Mouse (Mus musculus): ENCODE results near the gene Gm49383. TPM values are rescaled to one million over a fixed set of nuclear protein-coding genes. Genes with fewer than 3 reads are reported as not detected.

The Gm49383 gene
- polyA plus RNA-seq, 1 experiment from 2014 or later: 13.6 TPM

DNA sequence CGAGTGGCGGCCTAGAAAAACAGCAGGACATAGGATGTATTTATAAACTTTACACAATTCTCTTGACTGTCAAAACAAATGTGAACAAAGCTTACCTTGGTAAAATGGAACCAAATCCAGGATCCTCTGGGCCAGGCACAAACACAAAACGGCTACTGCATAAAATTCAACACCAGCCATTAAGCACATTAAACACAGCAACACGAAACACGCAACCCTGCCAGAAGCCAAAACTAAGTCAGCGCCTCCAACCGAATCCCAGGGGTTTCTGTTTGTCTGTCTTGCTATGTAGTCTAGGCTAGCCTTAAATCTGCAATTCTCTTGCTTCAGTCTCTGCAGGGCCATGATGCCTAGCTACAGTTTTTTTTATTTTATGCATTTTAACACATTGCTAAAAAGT, 11.0 kb upstream of the Gm49383 start:
- H3K4me3 ChIP-seq (ENCODE audit: low read length): no peak overlapping the region
- H3K4me1 ChIP-seq (ENCODE audit: control insufficient read depth, insufficient read depth, low read depth, low read length): 0 out of 2 replicates have a peak, but pooled peaks cover 3% of the 10 kb centered on the region
- no peak overlapping the region for H3K4me2 ChIP-seq (ENCODE audit: low read length)
- no peak overlapping the region for H3K9ac ChIP-seq (ENCODE audit: low read depth, low read length)
- WGBS: 97% methylated on average over 7 of the region's 7 CpGs
- H3K9me3 ChIP-seq (ENCODE audit: control insufficient read depth, low read length): no peaks in the 10 kb centered on the region
- H3K27me3 ChIP-seq (replicated peaks; ENCODE audit: control insufficient read depth, insufficient read depth, low read length): no peaks in the 10 kb centered on the region
- no peak overlapping the region for H3K27ac ChIP-seq (ENCODE audit: low read depth, low read length)
- no peak for ATAC-seq
- no peaks in the 10 kb centered on the region for H3K36me3 ChIP-seq (ENCODE audit: control insufficient read depth, insufficient read depth, low read length)

DNA sequence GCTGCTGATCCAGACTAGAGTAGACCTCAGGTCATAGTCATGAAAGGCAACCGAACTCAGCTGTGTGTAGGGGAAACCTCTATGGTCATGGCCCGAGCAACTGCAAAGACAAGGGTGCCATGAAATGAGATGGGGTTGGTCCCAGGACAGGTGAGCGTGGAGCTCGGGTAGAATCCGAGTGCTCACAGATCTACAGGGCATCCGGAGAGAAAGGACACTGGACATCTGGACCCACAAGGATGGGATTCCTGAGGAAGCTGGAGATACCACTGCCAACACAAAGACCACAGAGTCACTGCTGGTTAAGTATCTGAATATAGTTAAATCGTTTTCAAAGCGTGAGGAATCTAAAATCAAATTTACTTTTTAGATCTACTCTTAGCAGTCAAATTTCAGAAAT, 10.5 kb upstream of the Gm49383 start:
- no peak overlapping the region for H3K4me2 ChIP-seq (ENCODE audit: low read length)
- no peaks in the 10 kb centered on the region for H3K36me3 ChIP-seq (ENCODE audit: control insufficient read depth, insufficient read depth, low read length)
- no peak for ATAC-seq
- no peaks in the 10 kb centered on the region for H3K9me3 ChIP-seq (ENCODE audit: control insufficient read depth, low read length)
- no peaks in the 10 kb centered on the region for H3K27me3 ChIP-seq (replicated peaks; ENCODE audit: control insufficient read depth, insufficient read depth, low read length)
- H3K4me1 ChIP-seq (ENCODE audit: control insufficient read depth, insufficient read depth, low read depth, low read length): 0 out of 2 replicates have a peak, but pooled peaks cover 3% of the 10 kb centered on the region
- no peak overlapping the region for H3K4me3 ChIP-seq (ENCODE audit: low read length)
- no peak overlapping the region for H3K27ac ChIP-seq (ENCODE audit: low read depth, low read length)
- no peak overlapping the region for H3K9ac ChIP-seq (ENCODE audit: low read depth, low read length)
- 94% methylated on average over 8 of the region's 8 CpGs for WGBS

DNA sequence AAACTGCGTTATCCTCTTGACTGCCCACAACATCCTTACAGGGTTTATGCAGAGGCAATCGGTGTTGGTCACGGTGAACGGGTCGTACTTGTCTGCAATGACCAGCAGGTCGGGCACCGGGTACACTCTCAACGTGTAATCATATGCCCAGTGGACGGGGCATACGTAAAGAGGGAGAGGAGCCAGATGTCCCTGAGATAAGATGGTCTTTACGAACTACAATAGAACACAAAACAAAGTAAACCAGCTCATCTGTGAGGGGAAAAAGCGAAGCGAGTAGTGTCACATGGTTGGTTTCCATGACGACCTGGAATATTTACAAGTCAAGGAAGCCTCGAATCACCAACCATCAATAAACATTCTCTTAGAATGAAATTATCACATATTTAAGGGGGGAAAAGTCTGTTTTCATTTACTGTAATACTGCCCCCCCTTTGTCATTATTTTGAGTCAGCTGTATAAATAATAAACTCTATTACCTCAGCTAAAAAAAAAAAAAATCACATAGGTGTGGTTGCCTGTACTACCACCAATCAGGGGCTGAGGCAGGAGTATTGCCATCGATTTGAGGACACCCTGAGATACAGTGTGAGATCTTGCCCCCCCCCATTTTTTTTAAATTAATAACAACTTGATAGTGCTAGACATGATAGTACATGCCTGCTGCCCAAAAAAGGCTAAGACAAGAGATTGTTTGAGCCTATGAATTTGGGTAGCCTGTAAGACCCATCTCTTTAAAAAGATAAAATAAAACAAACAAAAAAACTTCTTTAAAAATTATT, 7.3 kb upstream of the Gm49383 start, which contains the start of gene Gm49384:
Gene Gm49384, minus strand, starts transcription at position 216 of the 782 bp plus-strand sequence.
- H3K4me3 ChIP-seq (ENCODE audit: low read length): no peak within 1 kb of the TSS
- WGBS: 62% methylated on average over 16 of the region's 16 CpGs
- peak within 1 kb of the TSS; percentile 16; the same call in 1 of the 2 replicates for H3K4me2 ChIP-seq (ENCODE audit: low read length)

DNA sequence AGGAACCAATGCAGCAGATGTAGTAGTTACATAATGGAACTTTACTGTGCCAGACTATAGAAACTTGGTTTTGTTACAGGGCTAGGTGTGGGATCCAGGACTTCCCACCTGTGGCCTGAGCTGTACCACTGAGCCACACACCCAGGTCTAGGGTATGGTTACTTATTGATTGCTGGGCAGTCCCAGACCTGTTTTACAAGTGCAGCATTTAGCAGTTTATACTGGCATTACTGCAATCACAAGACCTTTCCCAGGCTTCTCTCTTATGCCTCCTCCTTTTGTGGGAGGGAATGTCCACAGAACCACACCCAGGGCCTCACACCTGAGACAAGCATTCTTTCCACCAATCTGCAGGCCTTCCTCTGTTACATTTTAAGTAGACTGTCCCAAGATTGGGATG, 2.1 kb upstream of the Gm49383 start:
- Histone ChIP-seq H3K4me1 (ENCODE audit: control insufficient read depth, insufficient read depth, low read depth, low read length) (peaks cover 22% of the 10 kb centered on the region), H3K27me3 (replicated peaks; ENCODE audit: control insufficient read depth, insufficient read depth, low read length) (no peaks in the 10 kb centered on the region), H3K4me3 (ENCODE audit: low read length) (no peak overlapping the region), H3K9me3 (ENCODE audit: control insufficient read depth, low read length) (no peaks in the 10 kb centered on the region), H3K27ac (ENCODE audit: low read depth, low read length) (no peak overlapping the region), H3K36me3 (ENCODE audit: control insufficient read depth, insufficient read depth, low read length) (0 out of 2 replicates have a peak, but pooled peaks cover 4% of the 10 kb centered on the region), H3K9ac (ENCODE audit: low read depth, low read length) (no peak overlapping the region; the same call in 1 of the 2 replicates), H3K4me2 (ENCODE audit: low read length) (peak overlapping the region; percentile 17)
- no peak for ATAC-seq

More for the DNA sequence above, 7.3 kb upstream of the Gm49383 start, which contains the start of gene Gm49384:
- 0 out of 2 replicates have a peak, but pooled peaks cover 4% of the 10 kb centered on the region for H3K36me3 ChIP-seq (ENCODE audit: control insufficient read depth, insufficient read depth, low read length)
- no peak within 1 kb of the TSS for H3K27ac ChIP-seq (ENCODE audit: low read depth, low read length)
- peak; percentile 21; the same call in 1 of the 2 replicates for ATAC-seq
- H3K9ac ChIP-seq (ENCODE audit: low read depth, low read length): no peak within 1 kb of the TSS
- H3K9me3 ChIP-seq (ENCODE audit: control insufficient read depth, low read length): no peaks in the 10 kb centered on the region
- H3K4me1 ChIP-seq (ENCODE audit: control insufficient read depth, insufficient read depth, low read depth, low read length): peaks cover 6% of the 10 kb centered on the region
- H3K27me3 ChIP-seq (replicated peaks; ENCODE audit: control insufficient read depth, insufficient read depth, low read length): no peaks in the 10 kb centered on the region

DNA sequence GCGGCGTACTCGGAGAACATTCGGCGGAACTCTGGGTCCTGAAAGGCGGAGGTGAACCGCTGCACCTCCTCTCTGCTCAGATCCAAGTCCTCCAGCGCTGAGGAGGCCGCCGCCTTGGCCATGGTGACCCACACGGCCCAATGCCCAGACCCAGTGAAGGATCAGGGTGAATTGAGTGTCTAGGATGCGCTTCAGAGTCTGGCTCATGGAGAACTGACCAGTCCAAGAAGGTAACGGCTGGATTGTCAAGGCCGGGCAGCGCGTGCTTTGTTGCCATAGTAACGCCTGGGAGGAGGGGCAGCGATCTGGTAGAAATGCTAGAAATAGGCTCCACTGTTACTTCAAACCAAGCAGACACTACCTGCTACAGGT, 1.2 kb upstream of the Gm49383 start, which contains the start of gene Dnaaf2:
Gene Dnaaf2, minus strand, starts transcription at position 266 of the 372 bp plus-strand sequence.
- ATAC-seq: peak; percentile 44

DNA sequence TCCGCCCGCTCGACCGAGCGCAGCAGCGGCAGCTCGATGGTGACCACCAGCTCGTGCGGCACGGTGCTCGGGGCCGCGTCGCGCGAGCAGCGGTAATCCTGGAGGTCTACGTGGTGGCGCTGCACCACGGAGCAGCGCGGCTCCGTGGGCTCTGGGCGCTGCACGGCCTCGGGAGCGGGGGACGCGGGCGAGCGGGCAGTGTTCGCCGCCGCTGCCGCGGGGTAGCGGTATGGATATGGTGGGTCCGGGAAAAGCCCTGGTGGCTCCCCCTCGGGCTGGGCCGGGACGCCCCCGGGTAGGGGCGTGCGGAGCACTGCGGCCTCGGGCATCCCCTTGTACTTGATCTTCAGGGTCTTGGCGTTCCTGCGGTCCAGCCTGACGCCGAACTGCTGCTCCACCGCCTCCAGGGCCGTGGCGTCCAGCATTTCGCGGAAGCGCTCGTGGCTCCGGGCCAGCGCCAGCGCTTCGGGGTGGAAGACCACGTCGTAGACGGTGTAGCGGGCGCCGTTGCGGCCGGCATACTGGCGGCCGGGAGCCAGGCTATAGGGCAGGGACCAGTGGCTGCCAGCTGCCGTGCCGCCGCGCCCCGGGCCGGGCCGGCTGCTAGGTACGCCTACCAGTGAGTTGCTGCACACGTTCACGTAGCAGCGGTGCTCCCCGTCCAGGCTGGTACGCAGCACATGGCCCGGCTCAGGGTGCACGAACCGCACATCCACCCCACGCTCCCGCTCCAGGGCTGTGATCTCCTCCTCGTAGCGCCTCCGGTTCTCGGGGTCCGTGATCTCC, 667 bp upstream of the Gm49383 start:
- WGBS: under 1% methylated on average over 91 of the region's 94 CpGs
- Histone ChIP-seq H3K27ac (ENCODE audit: low read depth, low read length) (peak overlapping the region; percentile 93), H3K9ac (ENCODE audit: low read depth, low read length) (peak overlapping the region; percentile 90), H3K4me2 (ENCODE audit: low read length) (peak overlapping the region; percentile 92), H3K27me3 (replicated peaks; ENCODE audit: control insufficient read depth, insufficient read depth, low read length) (no peaks in the 10 kb centered on the region), H3K4me1 (ENCODE audit: control insufficient read depth, insufficient read depth, low read depth, low read length) (peaks cover 22% of the 10 kb centered on the region), H3K36me3 (ENCODE audit: control insufficient read depth, insufficient read depth, low read length) (0 out of 2 replicates have a peak, but pooled peaks cover 4% of the 10 kb centered on the region), H3K4me3 (ENCODE audit: low read length) (peak overlapping the region; percentile 99), H3K9me3 (ENCODE audit: control insufficient read depth, low read length) (no peaks in the 10 kb centered on the region)
- ATAC-seq: peak; percentile 80

More for the DNA sequence above, 1.2 kb upstream of the Gm49383 start, which contains the start of gene Dnaaf2:
- H3K27ac ChIP-seq (ENCODE audit: low read depth, low read length): peak within 1 kb of the TSS; percentile 93
- peaks cover 22% of the 10 kb centered on the region for H3K4me1 ChIP-seq (ENCODE audit: control insufficient read depth, insufficient read depth, low read depth, low read length)
- H3K9ac ChIP-seq (ENCODE audit: low read depth, low read length): peak within 1 kb of the TSS; percentile 90
- H3K36me3 ChIP-seq (ENCODE audit: control insufficient read depth, insufficient read depth, low read length): 0 out of 2 replicates have a peak, but pooled peaks cover 4% of the 10 kb centered on the region
- WGBS: 0% methylated on average over 18 of the region's 18 CpGs
- H3K4me3 ChIP-seq (ENCODE audit: low read length): peak within 1 kb of the TSS; percentile 99
- no peaks in the 10 kb centered on the region for H3K27me3 ChIP-seq (replicated peaks; ENCODE audit: control insufficient read depth, insufficient read depth, low read length)
- no peaks in the 10 kb centered on the region for H3K9me3 ChIP-seq (ENCODE audit: control insufficient read depth, low read length)
- H3K4me2 ChIP-seq (ENCODE audit: low read length): peak within 1 kb of the TSS; percentile 92

DNA sequence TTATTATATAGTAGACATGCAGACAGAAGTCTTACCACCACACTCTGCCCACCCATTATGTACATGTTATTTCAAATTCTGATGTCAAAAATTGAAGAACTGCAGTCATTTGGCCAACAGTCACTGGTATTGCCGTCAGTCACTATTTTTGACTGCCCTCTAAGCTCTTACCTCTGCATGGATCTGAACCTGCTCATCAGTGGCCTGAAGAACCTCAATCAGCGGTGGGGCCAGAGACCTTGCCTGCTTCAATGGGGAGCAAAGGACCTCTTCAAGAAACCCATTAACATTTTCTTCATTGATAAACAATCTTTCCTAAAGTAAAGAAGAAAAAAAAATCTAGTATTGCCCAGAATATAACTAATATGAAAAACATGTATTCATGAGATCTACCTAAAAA, 4.3 kb downstream of the Gm49383 start:
- no peaks in the 10 kb centered on the region for H3K9me3 ChIP-seq (ENCODE audit: control insufficient read depth, low read length)
- H3K4me3 ChIP-seq (ENCODE audit: low read length): no peak overlapping the region
- no peak for ATAC-seq
- H3K27ac ChIP-seq (ENCODE audit: low read depth, low read length): no peak overlapping the region
- peaks cover 9% of the 10 kb centered on the region for H3K36me3 ChIP-seq (ENCODE audit: control insufficient read depth, insufficient read depth, low read length)
- no peak overlapping the region for H3K4me2 ChIP-seq (ENCODE audit: low read length)
- no peak overlapping the region for H3K9ac ChIP-seq (ENCODE audit: low read depth, low read length)
- H3K4me1 ChIP-seq (ENCODE audit: control insufficient read depth, insufficient read depth, low read depth, low read length): peaks cover 8% of the 10 kb centered on the region
- WGBS: 90% methylated on average over 2 of the region's 2 CpGs
- no peaks in the 10 kb centered on the region for H3K27me3 ChIP-seq (replicated peaks; ENCODE audit: control insufficient read depth, insufficient read depth, low read length)

DNA sequence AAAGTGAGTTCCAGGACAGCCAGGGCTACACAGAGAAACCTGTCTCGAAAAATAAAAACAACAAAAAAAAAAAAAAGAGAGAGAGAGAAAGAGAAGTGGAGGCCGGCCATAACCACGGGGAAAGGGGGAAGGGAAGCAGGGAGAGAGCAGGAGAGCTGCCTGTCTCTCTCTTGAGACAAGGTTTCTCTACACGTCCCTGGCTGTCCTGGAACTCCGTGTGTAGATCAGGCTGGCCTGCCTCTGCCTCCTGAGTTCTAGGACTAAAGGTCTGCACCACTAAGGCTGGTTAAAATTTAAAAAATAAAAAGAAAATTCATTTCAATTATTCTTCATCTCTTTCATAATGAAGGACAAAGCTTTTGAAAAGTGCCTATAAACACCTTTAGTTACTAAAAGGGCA, 5.5 kb downstream of the Gm49383 start:
- 90% methylated on average over 5 of the region's 5 CpGs for WGBS
- no peak overlapping the region for H3K27ac ChIP-seq (ENCODE audit: low read depth, low read length)
- no peak overlapping the region for H3K4me2 ChIP-seq (ENCODE audit: low read length)
- no peak for ATAC-seq
- no peak overlapping the region for H3K9ac ChIP-seq (ENCODE audit: low read depth, low read length)
- peaks cover 17% of the 10 kb centered on the region for H3K4me1 ChIP-seq (ENCODE audit: control insufficient read depth, insufficient read depth, low read depth, low read length)
- no peaks in the 10 kb centered on the region for H3K27me3 ChIP-seq (replicated peaks; ENCODE audit: control insufficient read depth, insufficient read depth, low read length)
- no peak overlapping the region for H3K4me3 ChIP-seq (ENCODE audit: low read length)
- H3K9me3 ChIP-seq (ENCODE audit: control insufficient read depth, low read length): no peaks in the 10 kb centered on the region
- H3K36me3 ChIP-seq (ENCODE audit: control insufficient read depth, insufficient read depth, low read length): peaks cover 9% of the 10 kb centered on the region

DNA sequence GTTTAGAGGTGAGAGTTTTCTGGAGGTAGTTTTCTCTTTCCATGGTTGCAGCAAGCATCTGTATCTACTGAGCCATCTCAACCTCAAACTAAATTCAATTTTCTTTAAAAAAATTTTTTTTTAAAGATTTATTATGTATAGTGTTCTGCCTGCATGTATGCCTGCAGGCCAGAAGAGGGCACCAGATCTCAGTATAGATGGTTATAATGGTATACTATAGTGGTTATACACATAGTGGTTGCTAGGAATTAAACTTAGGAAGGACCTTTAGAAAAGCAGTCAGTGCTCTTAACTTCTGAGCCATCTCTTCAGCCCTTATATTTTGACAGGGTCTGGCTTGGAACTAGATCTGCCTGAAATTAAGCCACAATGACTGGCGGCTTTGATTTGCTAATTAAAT, 6.4 kb downstream of the Gm49383 start:
- WGBS: 96% methylated on average over 1 of the region's 1 CpGs
- ATAC-seq: peak; percentile 24; the same call in 1 of the 2 replicates
- no peaks in the 10 kb centered on the region for H3K9me3 ChIP-seq (ENCODE audit: control insufficient read depth, low read length)

More for the DNA sequence above, 6.4 kb downstream of the Gm49383 start:
- Histone ChIP-seq H3K4me3 (ENCODE audit: low read length) (no peak overlapping the region), H3K27me3 (replicated peaks; ENCODE audit: control insufficient read depth, insufficient read depth, low read length) (no peaks in the 10 kb centered on the region), H3K36me3 (ENCODE audit: control insufficient read depth, insufficient read depth, low read length) (peaks cover 9% of the 10 kb centered on the region), H3K9ac (ENCODE audit: low read depth, low read length) (no peak overlapping the region), H3K27ac (ENCODE audit: low read depth, low read length) (no peak overlapping the region), H3K4me1 (ENCODE audit: control insufficient read depth, insufficient read depth, low read depth, low read length) (peaks cover 12% of the 10 kb centered on the region), H3K4me2 (ENCODE audit: low read length) (no peak overlapping the region)

Measured in hindbrain, embryonic 16.5 days (tissue).